8 mouse cellular contexts compared by ENCODE assay signal in the genomic region with DNA sequence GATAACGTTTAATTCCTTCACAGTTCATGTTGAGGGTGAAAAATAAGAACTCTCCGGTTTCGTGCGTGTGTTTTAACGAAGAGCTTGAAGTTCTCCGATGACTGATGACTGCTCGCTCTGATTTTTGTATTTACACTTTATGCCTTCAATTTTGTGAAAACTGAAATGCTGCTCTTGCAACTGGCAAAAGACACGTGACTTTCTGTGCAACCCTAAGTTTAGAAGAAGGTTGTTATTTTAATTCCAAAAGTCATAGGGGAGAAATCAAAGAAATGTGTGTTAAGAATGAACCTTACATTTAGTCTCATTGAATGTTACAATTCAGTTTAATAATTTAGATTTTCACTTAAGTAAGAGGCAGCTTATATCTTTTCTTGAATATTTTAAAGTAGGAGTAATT. TPM values are rescaled to one million over a fixed set of nuclear protein-coding genes. Genes with fewer than 3 reads are reported as not detected.
DNase-seq lines count a peak whose midpoint lies in the region; ATAC-seq and TF ChIP-seq lines count a peak whose summit lies in the region.

No protein-coding gene starts in this region.

- peak overlapping the region; percentile 95 for H3K9ac ChIP-seq in kidney, postnatal 0 days (ENCODE audit: low read depth, low read length)
- peak overlapping the region; percentile 86 for H3K9ac ChIP-seq in embryonic facial prominence, embryonic 11.5 days (replicated peaks; ENCODE audit: low read length)
- H3K9ac ChIP-seq in intestine, embryonic 14.5 days (ENCODE audit: low read length): peak overlapping the region; percentile 85

- H3K4me1 ChIP-seq in kidney, postnatal 0 days (replicated peaks; ENCODE audit: insufficient read depth, low read length): peaks cover 29% of the 10 kb centered on the region
- no peaks in the 10 kb centered on the region for H3K4me1 ChIP-seq in embryonic facial prominence, embryonic 11.5 days (ENCODE audit: control insufficient read depth, insufficient read depth, low read length)
- H3K4me1 ChIP-seq in intestine, embryonic 14.5 days (replicated peaks; ENCODE audit: control insufficient read depth, insufficient read depth, low read length): peaks cover 21% of the 10 kb centered on the region

- 1% methylated on average over 8 of the region's 8 CpGs for WGBS in kidney, postnatal 0 days
- WGBS in embryonic facial prominence, embryonic 11.5 days: 6% methylated on average over 8 of the region's 8 CpGs
- WGBS in intestine, embryonic 14.5 days: under 1% methylated on average over 8 of the region's 8 CpGs

- no peaks in the 10 kb centered on the region for H3K36me3 ChIP-seq in kidney, postnatal 0 days (ENCODE audit: insufficient read depth, low read length)
- H3K36me3 ChIP-seq in embryonic facial prominence, embryonic 11.5 days (replicated peaks; ENCODE audit: control insufficient read depth, insufficient read depth, low read depth, low read length): no peaks in the 10 kb centered on the region
- H3K36me3 ChIP-seq in intestine, embryonic 14.5 days (ENCODE audit: control insufficient read depth, insufficient read depth, low read length): no peaks in the 10 kb centered on the region
- H3K36me3 ChIP-seq in myocyte (ENCODE audit: control insufficient read depth, insufficient read depth): no peaks in the 10 kb centered on the region

- ATAC-seq in kidney, postnatal 0 days (replicated peaks; ENCODE audit: low FRiP score, low read depth): no peak
- no peak for ATAC-seq in embryonic facial prominence, embryonic 11.5 days (replicated peaks; ENCODE audit: insufficient number of reproducible peaks, low FRiP score, low TSS enrichment, low read depth)
- ATAC-seq in intestine, embryonic 14.5 days (replicated peaks; ENCODE audit: low FRiP score, low TSS enrichment, low read depth): no peak
- ATAC-seq in activated CD4-positive, CD25-positive, alpha-beta regulatory T cell, adult 4 months: no peak

- no peak for TF ChIP-seq POLR2A in myocyte (IDR thresholded peaks at IDR 0.05; ENCODE audit: insufficient read length, low read depth)

- peak overlapping the region; percentile 69 for H3K4me2 ChIP-seq in kidney, postnatal 0 days (ENCODE audit: low read length)
- peak overlapping the region; percentile 71 for H3K4me2 ChIP-seq in embryonic facial prominence, embryonic 11.5 days (ENCODE audit: low read depth, low read length)
- peak overlapping the region; percentile 73 for H3K4me2 ChIP-seq in intestine, embryonic 14.5 days (ENCODE audit: low read length)
- peak overlapping the region; percentile 95 for H3K4me2 ChIP-seq in myocyte (ENCODE audit: low read depth)

- H3K9me3 ChIP-seq in kidney, postnatal 0 days (replicated peaks; ENCODE audit: low read length): no peaks in the 10 kb centered on the region
- no peaks in the 10 kb centered on the region for H3K9me3 ChIP-seq in embryonic facial prominence, embryonic 11.5 days (replicated peaks; ENCODE audit: control insufficient read depth, low read length)
- no peaks in the 10 kb centered on the region for H3K9me3 ChIP-seq in intestine, embryonic 14.5 days (ENCODE audit: control insufficient read depth, low read length)

- no peak for TF ChIP-seq CTCF in kidney, postnatal 0 days (IDR thresholded peaks at IDR 0.05; ENCODE audit: low read depth)

- no peaks in the 10 kb centered on the region for H3K27me3 ChIP-seq in kidney, postnatal 0 days (ENCODE audit: insufficient read depth, low read length)
- H3K27me3 ChIP-seq in embryonic facial prominence, embryonic 11.5 days (ENCODE audit: control insufficient read depth, insufficient read depth, low read length): no peaks in the 10 kb centered on the region
- no peaks in the 10 kb centered on the region for H3K27me3 ChIP-seq in intestine, embryonic 14.5 days (replicated peaks; ENCODE audit: control insufficient read depth, insufficient read depth, low read length)
- H3K27me3 ChIP-seq in myocyte (ENCODE audit: control insufficient read depth, insufficient read depth, insufficient read length): no peaks in the 10 kb centered on the region

- peak overlapping the region; percentile 56 for H3ac ChIP-seq in myocyte (ENCODE audit: control insufficient read depth, insufficient read length)

- H3K4me3 ChIP-seq in kidney, postnatal 0 days (replicated peaks; ENCODE audit: low read depth, low read length): peak overlapping the region; percentile 89
- H3K4me3 ChIP-seq in embryonic facial prominence, embryonic 11.5 days (ENCODE audit: low read depth, low read length): peak overlapping the region; percentile 78
- peak overlapping the region; percentile 85 for H3K4me3 ChIP-seq in intestine, embryonic 14.5 days (ENCODE audit: low read depth, low read length)
- H3K4me3 ChIP-seq in myocyte: peak overlapping the region; percentile 90

- peaks cover 56% of the 10 kb centered on the region for H3K79me2 ChIP-seq in myocyte (ENCODE audit: control insufficient read depth, insufficient read depth)

- H3K27ac ChIP-seq in kidney, postnatal 0 days: peak overlapping the region; percentile 100
- no peak overlapping the region for H3K27ac ChIP-seq in embryonic facial prominence, embryonic 11.5 days (replicated peaks; ENCODE audit: low read depth, low read length)
- peak overlapping the region; percentile 97 for H3K27ac ChIP-seq in intestine, embryonic 14.5 days (ENCODE audit: low read depth)

- no peak for DNase-seq in kidney, postnatal 0 days (ENCODE audit: low spot score)
- no peak for DNase-seq in kidney, adult 8-10 months
- DNase-seq in embryonic facial prominence, embryonic 11.5 days (ENCODE audit: low spot score): no peak
- DNase-seq in intestine, embryonic 14.5 days (ENCODE audit: low spot score): no peak
- no peak for DNase-seq in thymus, postnatal 36 days
- DNase-seq in kidney, adult 11 months: no peak

TF ChIP-seq in myocyte, 11 proteins besides CTCF, POLR2A, EP300 and RAD21:
- TF ChIP-seq USF1 (IDR thresholded peaks at IDR 0.05; ENCODE audit: low read depth): peak; percentile 69
- TF ChIP-seq MAX (IDR thresholded peaks at IDR 0.05; ENCODE audit: low read depth): no peak
TF ChIP-seq in myocyte: peak in this region for 1.

RNA-seq across cellular contexts. Expression of gene Sypl, which starts 1.3 kb away (rescaled TPM):
- polyA plus RNA-seq in kidney, postnatal 0 days (2015; fragmentation: Nextera tagmentation; extraction: Ambion mirVana): 174 and 179 TPM in 2 replicates
- 66.7 and 79.3 TPM in 2 replicates for polyA plus RNA-seq in embryonic facial prominence, embryonic 11.5 days (2014; fragmentation: Nextera tagmentation; extraction: Ambion mirVana)
- polyA plus RNA-seq in intestine, embryonic 14.5 days (2014; fragmentation: Nextera tagmentation; extraction: Ambion mirVana): 127 and 129 TPM in 2 replicates
- polyA plus RNA-seq in myocyte (2012; fragmentation: generic; extraction: Trizol): 64.0 TPM
- 100 to 1,000 TPM; 102 TPM for polyA plus RNA-seq in activated CD4-positive, CD25-positive, alpha-beta regulatory T cell, adult 4 months (2017; shearing (Covaris generic))
